Mouse (Mus musculus) kidney, embryonic 16.5 days (tissue): Measurements from ENCODE around the gene Cryaa. TPM values are rescaled to one million over a fixed set of nuclear protein-coding genes. Genes with fewer than 3 reads are reported as not detected.

Source experiments
- ATAC-seq: fragments of 200-750 bp; cut with Nextera tagmentation; 2 replicates; pipeline ENCODE4 v1.8.0; 2017; ENCODE audit warnings: moderate TSS enrichment; ENCODE audit not compliant: low FRiP score, low TSS enrichment
- H3K27ac ChIP-seq: fragments of 300-500 bp; sonication (generic); 2 replicates; pipeline ENCODE4 v1.5.1; 2014; ENCODE audit warnings: low read length
- H3K27me3 ChIP-seq: fragments of 300-500 bp; sonication (generic); 2 replicates; pipeline ENCODE4 v1.6.1; 2014; ENCODE audit warnings: low read length, control low read depth, mixed read lengths; ENCODE audit not compliant: insufficient read depth
- H3K36me3 ChIP-seq: fragments of 300-500 bp; sonication (generic); 2 replicates; pipeline ENCODE4 v1.6.1; 2014; ENCODE audit warnings: low read length, control low read depth, mixed read lengths; ENCODE audit not compliant: insufficient read depth
- H3K4me1 ChIP-seq: fragments of 300-500 bp; sonication (generic); 2 replicates; pipeline ENCODE4 v1.6.1; 2014; ENCODE audit warnings: low read length, control low read depth, mixed read lengths; ENCODE audit not compliant: insufficient read depth
- H3K4me2 ChIP-seq: fragments of 300-500 bp; sonication (generic); replicated peaks from 2 replicates; pipeline ENCODE4 v1.6.1; 2014; ENCODE audit warnings: low read depth, low read length
- H3K4me3 ChIP-seq: fragments of 300-500 bp; sonication (generic); 2 replicates; pipeline ENCODE4 v1.5.1; 2014; ENCODE audit warnings: mild to moderate bottlenecking, low read length
- H3K9ac ChIP-seq: fragments of 300-500 bp; sonication (generic); replicated peaks from 2 replicates; pipeline ENCODE4 v1.6.1; 2014; ENCODE audit warnings: low read length
- H3K9me3 ChIP-seq: fragments of 300-500 bp; sonication (generic); 2 replicates; pipeline ENCODE4 v1.6.1; 2016; ENCODE audit warnings: low read length, control low read depth
- WGBS: fragments of 180-500 bp; shearing (Covaris S2); extraction: QIAGEN DNeasy Blood & Tissue Kit; methylation state at CpG from one replicate; pipeline ENCODE4 v1.1.7; 2014; 5-methylcytosine and 5-hydroxymethylcytosine counted together
- polyA plus RNA-seq: library from polyadenylated mRNA; unstranded; fragments of >200 nt; fragmentation: Nextera tagmentation; extraction: Ambion mirVana; gene quantifications from 2 replicates; pipeline ENCODE4 v1.2.1, GENCODE M21; 2015

The Cryaa gene
- polyA plus RNA-seq, 1 experiment from 2014 or later, result not detected

- ATAC-seq, result no peak
- Histone ChIP-seq H3K9me3 (no peaks in the 10 kb centered on the region), H3K36me3 (no peaks in the 10 kb centered on the region), H3K27me3 (peaks cover 16% of the 10 kb centered on the region), H3K27ac (no peak overlapping the region), H3K4me3 (no peak overlapping the region), H3K9ac (no peak overlapping the region), H3K4me1 (peaks cover 11% of the 10 kb centered on the region), H3K4me2 (no peak overlapping the region)
- WGBS, result 69% methylated on average over 4 of the region's 4 CpGs
Observed at GRCm38 (mm10) chr17:31639651-31640050, 38.0 kb upstream of the Cryaa start.

GRCm38 (mm10) chr17:31642331-31642730 is 35.3 kb upstream of the Cryaa start:
- ATAC-seq, result no peak
- no peak overlapping the region for H3K27ac ChIP-seq
- peaks cover 16% of the 10 kb centered on the region for H3K36me3 ChIP-seq
- H3K9ac ChIP-seq, result no peak overlapping the region
- H3K27me3 ChIP-seq, result no peaks in the 10 kb centered on the region
- H3K4me1 ChIP-seq, result peaks cover 2% of the 10 kb centered on the region; the same call in 1 of the 2 replicates
- 0 out of 2 replicates have a peak, but pooled peaks cover 2% of the 10 kb centered on the region for H3K9me3 ChIP-seq
- no peak overlapping the region for H3K4me3 ChIP-seq
- WGBS, result 59% methylated on average over 8 of the region's 8 CpGs
- H3K4me2 ChIP-seq, result no peak overlapping the region

DNA sequence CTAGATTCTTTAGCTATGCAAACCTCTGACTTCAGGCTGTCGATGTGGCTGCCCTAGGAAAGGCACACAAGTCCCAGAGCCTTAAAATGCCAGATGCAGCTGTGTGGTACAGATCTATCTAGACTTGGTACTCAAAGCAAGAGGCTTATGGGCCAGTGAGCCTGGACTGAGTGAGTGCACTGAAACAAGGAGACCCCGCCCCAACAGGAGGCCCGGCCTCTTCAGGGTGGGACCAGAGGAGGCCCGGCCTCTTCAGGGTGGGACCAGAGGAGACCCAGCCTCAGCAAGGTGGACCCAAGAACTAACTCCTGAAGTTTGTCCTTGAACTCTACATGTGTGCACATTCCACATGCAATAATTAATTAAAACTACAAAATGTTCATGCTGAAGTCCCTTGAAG is 34.7 kb upstream of the Cryaa start:
- Histone ChIP-seq H3K4me2 (no peak overlapping the region), H3K4me3 (no peak overlapping the region), H3K9ac (no peak overlapping the region), H3K4me1 (no peaks in the 10 kb centered on the region), H3K27me3 (no peaks in the 10 kb centered on the region), H3K9me3 (0 out of 2 replicates have a peak, but pooled peaks cover 2% of the 10 kb centered on the region), H3K36me3 (peaks cover 22% of the 10 kb centered on the region), H3K27ac (no peak overlapping the region)
- 73% methylated on average over 4 of the region's 4 CpGs for WGBS
- ATAC-seq, result no peak

DNA sequence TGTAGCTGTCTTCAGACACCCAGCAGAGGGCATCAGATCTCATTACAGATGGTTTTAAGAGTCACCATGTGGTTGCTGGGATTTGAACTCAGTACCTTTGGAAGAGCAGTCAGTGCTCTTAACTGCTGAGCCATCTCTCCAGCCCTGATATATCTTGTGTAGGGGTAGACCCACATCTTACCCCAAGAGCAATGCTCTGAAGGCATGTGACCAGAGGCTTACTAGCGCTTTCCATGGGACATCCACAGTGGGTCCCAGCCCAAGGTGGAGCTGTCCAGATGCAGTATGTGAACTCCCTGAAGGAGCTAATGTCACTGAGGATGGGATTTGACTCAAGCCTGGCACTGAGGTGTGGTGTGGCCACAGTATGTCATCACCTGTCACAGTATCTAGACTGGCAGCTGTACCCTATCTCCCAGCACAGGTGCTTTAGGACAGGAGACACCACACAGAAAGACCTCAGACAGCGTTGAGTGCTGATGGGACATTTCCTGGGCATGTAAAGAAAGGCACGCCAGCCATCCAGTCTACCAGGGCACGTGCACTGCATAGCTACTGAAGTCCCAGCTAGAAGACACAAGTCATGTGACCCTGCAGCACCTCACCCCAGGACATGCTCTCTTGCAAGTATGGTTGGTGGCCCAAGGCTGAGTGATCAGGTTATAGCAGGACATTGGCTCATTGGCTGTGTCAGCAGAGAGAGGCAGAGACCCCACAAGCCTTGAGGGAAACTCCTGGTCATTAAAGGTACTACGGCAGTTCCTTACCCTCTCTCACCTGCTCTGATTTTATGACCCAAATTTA is 31.2 kb upstream of the Cryaa start:
- Histone ChIP-seq H3K4me2 (no peak overlapping the region), H3K4me1 (no peaks in the 10 kb centered on the region), H3K27ac (no peak overlapping the region), H3K4me3 (no peak overlapping the region), H3K27me3 (no peaks in the 10 kb centered on the region), H3K36me3 (peaks cover 57% of the 10 kb centered on the region), H3K9ac (no peak overlapping the region), H3K9me3 (0 out of 2 replicates have a peak, but pooled peaks cover 2% of the 10 kb centered on the region)
- 93% methylated on average over 5 of the region's 5 CpGs for WGBS
- peak; percentile 23; the same call in 1 of the 2 replicates for ATAC-seq

- H3K27me3 ChIP-seq, result no peaks in the 10 kb centered on the region
- 89% methylated on average over 14 of the region's 14 CpGs for WGBS
- no peak overlapping the region for H3K4me2 ChIP-seq
- no peak overlapping the region for H3K4me3 ChIP-seq
- peaks cover 88% of the 10 kb centered on the region for H3K36me3 ChIP-seq
- H3K4me1 ChIP-seq, result peaks cover 8% of the 10 kb centered on the region
- no peak overlapping the region for H3K9ac ChIP-seq
- no peak overlapping the region for H3K27ac ChIP-seq
- H3K9me3 ChIP-seq, result no peaks in the 10 kb centered on the region
- ATAC-seq, result no peak
Observed at GRCm38 (mm10) chr17:31652152-31652551, 25.5 kb upstream of the Cryaa start.

- Histone ChIP-seq H3K27me3 (no peaks in the 10 kb centered on the region), H3K4me2 (no peak overlapping the region), H3K36me3 (peaks cover 77% of the 10 kb centered on the region), H3K4me3 (no peak overlapping the region), H3K9ac (no peak overlapping the region), H3K4me1 (peaks cover 14% of the 10 kb centered on the region), H3K9me3 (no peaks in the 10 kb centered on the region), H3K27ac (no peak overlapping the region)
- 84% methylated on average over 6 of the region's 6 CpGs for WGBS
- ATAC-seq, result no peak
Observed at GRCm38 (mm10) chr17:31653277-31653676, 24.3 kb upstream of the Cryaa start.

GRCm38 (mm10) chr17:31655366-31655765 is 22.2 kb upstream of the Cryaa start:
- Histone ChIP-seq H3K4me2 (no peak overlapping the region), H3K9me3 (no peaks in the 10 kb centered on the region), H3K4me3 (no peak overlapping the region), H3K9ac (no peak overlapping the region), H3K4me1 (peaks cover 18% of the 10 kb centered on the region), H3K27ac (no peak overlapping the region), H3K36me3 (peaks cover 56% of the 10 kb centered on the region), H3K27me3 (no peaks in the 10 kb centered on the region)
- no peak for ATAC-seq
- 73% methylated on average over 4 of the region's 4 CpGs for WGBS

- Histone ChIP-seq H3K4me3 (no peak overlapping the region), H3K9ac (no peak overlapping the region), H3K27ac (no peak overlapping the region), H3K4me1 (peaks cover 18% of the 10 kb centered on the region), H3K27me3 (no peaks in the 10 kb centered on the region), H3K36me3 (peaks cover 43% of the 10 kb centered on the region), H3K4me2 (no peak overlapping the region), H3K9me3 (no peaks in the 10 kb centered on the region)
- no peak for ATAC-seq
- WGBS, result 84% methylated on average over 5 of the region's 5 CpGs
Observed at GRCm38 (mm10) chr17:31656682-31657081, 20.9 kb upstream of the Cryaa start.

- Histone ChIP-seq H3K27ac (no peak overlapping the region), H3K4me3 (peak overlapping the region; percentile 95), H3K36me3 (peaks cover 36% of the 10 kb centered on the region), H3K9ac (peak overlapping the region; percentile 99), H3K27me3 (no peaks in the 10 kb centered on the region), H3K4me1 (peaks cover 18% of the 10 kb centered on the region), H3K4me2 (peak overlapping the region; percentile 80), H3K9me3 (no peaks in the 10 kb centered on the region)
- WGBS, result 47% methylated on average over 12 of the region's 12 CpGs
- ATAC-seq, result no peak
Observed at GRCm38 (mm10) chr17:31657141-31657983, 20.2 kb upstream of the Cryaa start.

GRCm38 (mm10) chr17:31658136-31658467 is 19.5 kb upstream of the Cryaa start:
- Histone ChIP-seq H3K27ac (peak overlapping the region; percentile 78), H3K4me1 (peaks cover 18% of the 10 kb centered on the region), H3K4me3 (peak overlapping the region; percentile 95), H3K27me3 (no peaks in the 10 kb centered on the region), H3K9me3 (no peaks in the 10 kb centered on the region), H3K36me3 (peaks cover 28% of the 10 kb centered on the region), H3K4me2 (peak overlapping the region; percentile 80), H3K9ac (peak overlapping the region; percentile 99)
- no peak for ATAC-seq
- under 1% methylated on average over 27 of the region's 27 CpGs for WGBS
